Mouse (Mus musculus): ENCODE measurements at regions not wholly inside any gene's neighbourhood (a gene's known extent, or its start where the extent isn't known, plus 50 kb on each side); places are given as distances from the start of the nearest gene placed in this dataset.

DNA sequence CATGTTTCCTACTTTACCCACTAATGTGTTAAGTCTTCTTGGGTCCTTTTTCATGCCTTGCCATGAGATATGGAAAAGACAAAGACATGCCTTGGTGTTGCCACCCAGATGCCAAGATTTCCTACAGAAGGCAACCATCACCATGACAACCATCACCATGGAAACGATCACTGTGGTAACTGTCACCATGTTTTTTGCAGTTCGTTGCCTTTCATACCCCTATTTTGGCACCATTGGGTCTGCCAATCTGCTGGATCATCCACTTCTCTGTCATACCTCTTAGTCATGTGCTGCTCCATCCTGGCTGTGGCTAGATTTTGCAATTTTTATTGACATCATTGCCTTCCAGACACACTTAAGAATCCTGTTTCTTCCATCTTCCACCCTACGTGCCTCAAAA is 733.7 kb upstream of the Castor2 start:
- ATAC-seq (replicated peaks; ENCODE audit: poor library complexity, severe bottlenecking): no peak

DNA sequence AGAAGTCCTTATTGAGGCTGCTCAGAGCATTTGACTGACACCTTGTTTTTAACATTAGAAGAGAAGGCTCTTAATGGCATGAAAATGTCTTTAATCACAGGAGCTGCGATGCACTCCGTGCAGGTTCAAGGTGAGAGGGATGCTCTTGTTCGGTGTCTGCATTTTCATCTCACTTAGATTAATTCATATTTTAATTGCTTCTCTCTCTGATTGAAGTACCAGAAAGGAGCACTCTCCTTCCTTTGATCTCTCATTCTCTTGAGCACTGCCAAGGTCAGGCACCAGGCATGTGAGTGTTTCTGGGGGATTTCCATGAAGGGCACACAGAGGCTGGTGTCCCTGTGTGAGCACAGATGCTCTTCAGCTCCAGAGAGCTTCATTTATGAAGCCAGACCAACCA is 752.0 kb upstream of the Castor2 start:
- ATAC-seq (replicated peaks; ENCODE audit: poor library complexity, severe bottlenecking): no peak

DNA sequence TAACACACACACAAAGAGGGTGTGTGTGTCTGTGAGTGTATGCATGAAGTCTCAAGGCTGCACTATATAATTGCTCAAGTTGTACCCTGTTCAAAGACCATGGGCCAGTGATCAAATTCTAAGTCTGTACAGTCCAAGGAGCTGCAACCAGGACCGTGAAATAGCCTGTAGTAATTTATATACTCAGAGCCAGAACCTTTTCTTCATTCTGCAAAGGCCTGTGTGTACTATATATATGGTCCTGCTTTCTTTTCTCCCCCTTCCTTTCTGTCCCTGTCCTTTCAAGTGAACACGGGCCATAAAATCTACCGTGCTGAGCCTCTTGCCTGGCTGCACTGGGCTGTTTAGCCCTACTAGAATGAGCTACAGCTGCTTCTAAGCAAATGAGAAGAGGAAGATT is 757.5 kb upstream of the Castor2 start:
- no peak for ATAC-seq (replicated peaks; ENCODE audit: poor library complexity, severe bottlenecking)

DNA sequence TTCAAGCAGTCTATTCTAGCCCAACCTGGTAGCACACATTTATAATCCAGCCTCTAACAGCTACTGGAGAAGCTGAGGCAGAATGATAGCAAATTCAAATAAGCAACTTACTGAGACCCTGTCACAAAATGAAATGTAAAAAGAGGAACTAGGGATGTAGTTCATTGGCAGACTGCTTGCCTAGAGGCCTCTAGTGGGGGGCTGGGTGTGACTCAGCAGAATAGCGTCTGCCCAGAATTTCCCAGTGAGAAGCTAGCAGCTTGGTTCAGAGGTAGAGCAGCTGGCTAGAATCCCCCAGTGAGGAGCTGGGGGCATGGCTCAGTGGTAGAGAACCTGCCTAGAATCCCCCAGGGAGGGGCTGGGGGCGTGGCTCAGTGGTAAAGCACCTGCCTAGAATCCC is 777.5 kb upstream of the Auts2 start:
- peak; percentile 89 for ATAC-seq (replicated peaks; ENCODE audit: poor library complexity, severe bottlenecking)

DNA sequence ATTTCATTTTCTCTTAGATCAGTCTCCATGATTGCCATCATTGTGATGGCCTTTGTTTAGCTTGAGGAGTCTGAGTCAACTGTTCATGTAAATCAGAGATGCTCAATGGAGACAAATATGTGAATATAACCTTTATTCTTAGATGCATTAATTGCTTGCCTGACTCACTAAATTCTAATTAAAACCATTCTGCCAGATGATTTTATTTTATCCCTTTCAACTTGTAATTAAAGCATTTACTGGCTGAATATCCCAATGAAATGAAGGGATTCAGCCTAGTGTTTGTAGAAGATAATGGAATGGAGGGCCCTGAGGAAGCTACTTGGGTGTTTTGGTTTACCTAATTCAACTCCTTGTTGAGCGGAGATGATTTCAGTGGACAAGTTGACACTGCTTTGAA is 777.1 kb upstream of the Auts2 start:
- ATAC-seq (replicated peaks; ENCODE audit: poor library complexity, severe bottlenecking): no peak

DNA sequence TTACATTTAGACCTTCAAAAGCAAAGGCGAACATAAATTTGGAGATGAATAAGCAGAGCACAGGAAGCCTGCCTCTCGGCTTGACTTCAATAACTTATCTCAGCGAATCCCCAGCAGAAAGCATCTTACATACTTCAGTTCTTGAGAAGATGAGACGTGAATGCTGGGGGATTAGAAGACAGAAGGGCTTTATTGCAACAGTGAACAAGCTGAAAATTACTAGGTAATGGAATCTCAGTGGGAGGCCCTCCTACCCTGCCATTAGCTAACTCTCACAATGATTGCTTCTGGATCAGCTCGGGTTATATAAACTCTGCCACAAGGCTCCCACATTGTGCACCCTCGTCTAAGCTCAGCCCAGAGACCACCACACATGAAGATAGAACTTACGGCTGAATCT is 770.9 kb upstream of the Auts2 start:
- no peak for ATAC-seq (replicated peaks; ENCODE audit: poor library complexity, severe bottlenecking)

DNA sequence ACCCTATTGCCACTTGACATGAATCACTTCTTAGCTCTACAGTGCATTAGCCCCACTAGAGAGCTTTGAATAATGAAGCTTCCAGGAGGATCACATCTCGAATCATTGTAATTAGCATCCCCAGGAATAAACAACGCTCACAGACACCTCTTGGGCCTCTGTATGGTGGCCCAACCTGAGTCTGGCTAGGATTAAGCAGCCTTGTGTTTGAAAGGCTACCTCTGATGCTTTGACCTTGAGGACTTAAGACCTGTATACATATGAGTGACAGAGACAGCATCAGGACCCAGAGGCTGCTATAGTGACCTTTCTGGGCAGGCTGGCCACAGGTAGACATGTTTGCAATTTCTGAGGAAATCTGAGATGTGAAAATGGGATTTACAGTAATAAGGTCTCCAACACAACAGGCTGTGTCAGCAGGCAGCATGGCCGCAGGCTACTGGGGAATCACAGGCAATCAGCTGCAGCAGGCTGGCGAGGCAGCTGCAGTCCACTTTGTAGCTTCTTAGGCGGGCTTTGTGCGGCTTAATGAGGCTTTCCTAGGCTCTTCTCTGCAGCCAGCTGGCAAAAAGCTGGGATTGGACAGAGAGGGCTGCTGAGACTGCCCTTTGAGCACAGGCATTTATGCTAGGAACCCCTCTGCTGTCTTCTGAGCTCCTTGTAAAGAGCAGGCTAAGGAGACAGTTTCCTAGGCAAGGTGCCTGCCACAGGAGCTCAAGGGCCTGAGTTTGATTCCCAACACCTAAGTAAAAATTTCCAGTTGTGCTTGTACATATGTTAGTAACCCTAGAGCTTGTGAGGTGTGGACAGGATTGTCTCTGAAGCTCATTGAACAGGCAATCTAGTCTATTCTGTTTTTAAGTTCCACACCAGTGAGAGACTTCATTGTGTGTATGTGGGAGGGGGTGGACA is 768.1 kb upstream of the Auts2 start:
- no peak for ATAC-seq (replicated peaks; ENCODE audit: poor library complexity, severe bottlenecking)

DNA sequence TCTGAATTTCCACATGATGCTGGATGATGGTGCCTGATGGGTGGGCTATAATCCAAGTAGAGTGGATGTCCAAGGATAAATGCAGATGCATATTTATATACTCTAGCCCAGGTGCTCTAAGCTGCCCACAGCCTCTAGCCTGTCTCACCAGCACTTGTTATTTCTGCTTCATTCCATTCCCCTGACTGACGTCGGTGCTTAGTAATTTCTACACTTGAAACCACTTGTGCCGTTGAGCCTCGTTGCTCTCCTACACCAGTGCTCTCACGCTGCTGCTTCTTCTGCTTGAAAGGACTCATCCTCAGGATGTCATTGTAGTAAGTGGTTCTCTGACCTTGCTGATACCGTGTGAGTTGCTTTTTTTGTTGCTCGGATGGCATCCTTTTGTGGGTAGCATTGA is 724.7 kb upstream of the Auts2 start:
- ATAC-seq (replicated peaks; ENCODE audit: poor library complexity, severe bottlenecking): no peak

DNA sequence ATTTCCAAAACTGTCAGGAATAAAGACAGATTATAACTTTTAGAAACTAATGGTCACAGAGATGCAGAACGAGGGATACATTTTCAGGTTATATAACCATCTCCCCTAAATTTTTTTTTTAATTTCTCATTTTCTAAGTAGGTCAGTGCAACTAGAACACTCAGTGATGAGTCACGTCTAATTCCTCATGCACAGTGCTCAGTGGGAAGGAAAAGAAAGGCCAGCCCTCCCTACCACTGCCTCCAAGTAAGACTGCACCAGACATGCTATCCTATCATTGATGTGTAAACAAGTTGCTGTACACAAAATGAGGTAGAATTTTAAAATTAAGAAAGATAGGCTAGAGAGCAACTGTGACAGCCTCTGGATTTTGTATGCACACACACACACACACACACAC is 724.2 kb upstream of the Auts2 start:
- ATAC-seq (replicated peaks; ENCODE audit: poor library complexity, severe bottlenecking): no peak

DNA sequence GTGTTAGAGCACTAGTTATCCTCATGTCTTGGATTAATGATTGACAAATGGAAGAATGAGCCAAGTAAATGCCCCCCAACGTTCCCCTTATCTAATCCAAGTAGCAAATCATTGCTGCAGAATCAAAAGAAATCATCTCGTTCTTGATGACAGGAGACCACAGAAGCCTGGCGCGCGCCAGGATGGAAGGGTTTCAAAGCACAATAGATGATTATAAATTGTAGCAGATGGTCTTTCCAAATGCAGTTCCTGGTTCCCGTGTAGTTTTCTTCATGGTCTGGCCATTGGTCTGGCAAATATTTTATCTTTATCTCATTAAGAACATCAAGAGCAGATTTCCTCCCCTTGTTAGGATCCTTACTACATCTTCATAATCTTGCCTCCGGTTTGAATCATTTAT is 721.8 kb upstream of the Auts2 start:
- no peak for ATAC-seq (replicated peaks; ENCODE audit: poor library complexity, severe bottlenecking)

DNA sequence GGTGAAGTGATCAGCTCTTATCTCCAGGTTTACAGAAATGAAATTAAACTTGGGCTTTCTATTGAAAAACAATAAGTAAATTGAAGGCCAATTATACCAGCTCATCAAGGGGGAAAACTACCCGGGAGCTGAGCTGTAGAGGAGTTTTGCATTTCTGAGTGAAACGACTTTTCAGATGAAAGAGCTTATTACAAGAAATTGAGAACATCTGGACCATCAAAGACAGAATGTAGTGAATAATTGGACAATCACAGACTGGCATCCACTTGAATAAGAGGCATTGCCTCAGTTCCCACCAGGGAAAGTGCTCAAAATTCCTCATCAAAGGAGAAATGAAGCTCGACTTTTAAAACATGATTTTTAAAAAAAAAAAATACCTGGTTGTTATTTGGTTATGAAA is 675.7 kb upstream of the Auts2 start:
- no peak for ATAC-seq (replicated peaks; ENCODE audit: poor library complexity, severe bottlenecking)

DNA sequence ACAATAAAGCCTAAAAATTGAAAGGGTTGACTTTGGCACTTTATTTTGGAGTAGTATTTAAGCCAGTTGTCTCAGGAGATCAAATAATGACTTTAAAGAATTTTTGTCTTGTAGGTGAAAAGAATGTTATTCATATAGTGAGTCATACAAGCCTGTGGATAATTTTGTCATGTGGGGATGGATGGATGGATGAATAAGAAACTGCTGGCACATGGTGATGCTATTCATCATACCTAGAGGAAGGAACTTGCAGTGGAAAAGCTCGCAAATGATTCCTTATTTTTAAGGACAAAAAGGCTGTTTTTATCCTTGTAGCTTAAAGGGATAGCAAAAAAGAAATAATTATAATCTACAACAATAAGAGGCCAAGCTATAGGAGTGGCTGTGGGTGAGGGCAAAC is 655.4 kb upstream of the Auts2 start:
- no peak for ATAC-seq (replicated peaks; ENCODE audit: poor library complexity, severe bottlenecking)

DNA sequence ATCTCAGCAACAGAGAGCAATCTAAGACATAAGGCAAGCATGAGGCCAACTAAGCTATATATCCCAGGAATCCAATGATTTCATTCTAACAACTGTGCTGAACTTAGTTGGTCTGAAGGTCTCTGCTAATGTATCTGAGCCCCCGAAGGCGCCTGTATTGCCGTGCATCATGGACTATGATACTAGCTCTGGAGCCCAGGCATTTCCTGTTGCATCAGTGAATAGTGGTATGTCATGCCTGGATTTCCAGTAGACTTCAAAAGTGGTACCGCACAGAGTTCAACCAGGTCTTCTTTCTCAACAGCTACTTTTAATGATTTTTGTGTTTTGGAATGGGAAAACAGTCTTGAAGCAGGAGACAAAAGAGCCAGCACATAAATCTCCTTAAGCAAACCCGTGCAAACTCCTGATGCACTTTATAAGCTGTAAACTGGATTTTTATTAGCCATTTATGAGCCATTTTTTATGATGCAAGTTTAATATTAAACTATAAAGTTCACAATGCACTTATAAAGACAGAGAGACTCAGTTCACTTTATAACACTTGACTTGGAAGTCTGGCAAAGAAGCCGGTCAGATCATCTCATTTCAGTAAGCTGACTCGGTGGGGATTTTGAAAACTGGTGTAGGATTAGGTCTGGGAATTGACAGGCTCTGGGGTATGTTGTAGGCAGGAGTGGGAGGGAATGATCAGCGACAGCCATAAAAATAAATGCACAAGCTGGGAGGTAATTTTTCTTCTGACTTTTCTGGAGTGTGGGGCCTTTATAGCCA is 646.8 kb upstream of the Auts2 start:
- no peak for ATAC-seq (replicated peaks; ENCODE audit: poor library complexity, severe bottlenecking)

DNA sequence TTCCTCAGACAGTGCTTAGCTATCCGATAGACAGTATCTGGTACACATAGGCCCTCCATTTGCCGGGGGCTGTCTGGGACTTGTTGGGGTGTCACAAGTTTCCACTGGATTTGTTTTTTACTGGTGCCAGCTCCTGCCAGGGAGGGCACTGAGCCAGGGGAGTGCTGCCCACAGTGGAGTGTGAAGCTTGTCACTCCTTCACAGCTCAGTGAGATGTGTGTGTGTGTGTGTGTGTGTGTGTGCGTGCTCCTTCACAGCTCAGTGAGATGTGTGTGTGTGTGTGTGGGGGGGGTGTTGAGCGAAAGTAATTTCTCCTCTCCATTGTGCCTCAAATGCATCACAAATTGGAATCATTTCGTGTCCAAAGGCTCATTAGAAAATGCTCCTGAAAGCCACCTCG is 632.5 kb upstream of the Auts2 start:
- no peak for ATAC-seq (replicated peaks; ENCODE audit: poor library complexity, severe bottlenecking)

DNA sequence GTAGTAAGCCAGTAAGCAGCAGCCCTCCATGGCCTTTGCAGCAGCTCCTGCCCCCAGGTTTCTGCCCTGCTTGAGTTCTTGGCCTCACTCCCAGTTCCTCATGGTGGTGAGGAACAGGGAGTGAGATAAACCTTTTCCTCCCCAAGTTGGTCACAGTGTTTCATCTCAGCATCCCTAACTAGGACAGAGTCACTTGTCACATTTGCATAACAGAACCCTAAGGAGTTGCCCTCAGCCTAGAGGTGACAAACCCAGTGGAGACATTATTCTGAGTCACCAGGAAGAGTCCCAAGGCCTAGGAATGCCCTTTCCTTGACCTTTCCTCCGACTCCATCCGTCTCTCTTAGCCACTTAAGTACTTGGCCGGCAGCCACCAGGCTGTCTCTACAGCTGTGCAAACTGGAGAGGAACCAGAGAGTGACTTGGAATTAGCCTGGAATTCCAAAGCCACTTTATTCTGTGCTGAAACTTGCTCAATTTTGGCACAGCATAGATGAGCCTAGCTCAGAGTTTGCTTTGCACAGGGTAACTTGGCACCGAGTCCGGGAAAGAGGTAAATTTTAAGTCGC is 630.1 kb upstream of the Auts2 start:
- no peak for ATAC-seq (replicated peaks; ENCODE audit: poor library complexity, severe bottlenecking)

DNA sequence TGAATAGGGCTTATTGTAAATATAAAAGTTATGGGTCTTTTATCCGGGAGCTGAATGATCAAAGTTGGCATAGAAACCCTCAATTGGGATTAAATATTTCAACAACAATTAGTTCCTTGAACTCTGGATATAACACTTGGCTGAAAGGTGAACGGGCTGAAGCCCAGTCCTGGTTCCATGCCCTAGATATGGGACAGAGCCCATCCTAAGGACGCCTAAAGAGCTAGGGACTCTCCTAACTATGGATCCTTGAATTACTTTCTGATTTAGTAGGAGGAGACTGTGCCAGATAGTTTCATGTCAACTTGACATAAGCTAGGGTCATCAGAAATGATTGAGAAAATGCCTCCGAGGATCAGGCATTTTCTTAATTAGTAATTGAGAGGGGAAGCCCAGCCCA is 629.5 kb upstream of the Auts2 start:
- ATAC-seq (replicated peaks; ENCODE audit: poor library complexity, severe bottlenecking): no peak

DNA sequence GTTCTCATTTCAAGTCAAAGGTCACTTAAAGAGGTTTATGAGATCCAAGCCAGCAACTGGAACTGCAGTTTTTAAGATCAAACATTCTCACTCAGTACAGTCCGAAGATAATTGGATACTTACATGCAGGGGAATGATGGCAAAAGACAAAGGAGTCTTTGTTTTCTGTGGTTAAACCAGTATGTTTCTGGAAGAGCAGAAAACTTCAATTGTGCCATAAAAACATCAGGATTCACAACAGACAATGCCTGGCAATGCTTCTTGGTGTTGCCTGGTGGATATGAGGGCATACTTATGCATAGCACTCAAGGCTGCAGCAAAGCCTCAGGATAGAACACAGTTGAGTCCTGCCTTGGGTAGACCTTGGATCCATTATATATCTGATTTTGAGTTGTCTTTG is 628.1 kb upstream of the Auts2 start:
- no peak for ATAC-seq (replicated peaks; ENCODE audit: poor library complexity, severe bottlenecking)

DNA sequence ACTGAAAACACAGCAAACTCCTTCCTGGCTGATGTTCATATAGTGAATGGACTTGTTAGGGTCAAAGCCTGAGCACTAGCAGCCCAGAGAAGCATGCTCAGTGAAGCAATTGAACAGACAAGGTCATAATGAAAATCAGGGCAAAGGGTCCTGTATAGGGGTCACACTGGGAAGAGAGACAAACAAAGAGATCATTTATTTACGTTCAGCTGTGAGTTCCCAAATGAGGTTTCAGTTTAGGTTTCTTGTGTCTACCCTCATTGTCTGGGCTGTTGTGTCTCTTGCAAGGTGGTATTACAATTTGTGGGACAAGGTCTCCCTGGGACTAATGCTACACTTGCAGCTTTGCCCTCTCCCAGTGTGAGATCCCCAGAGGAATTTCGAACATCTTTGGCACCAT is 624.4 kb upstream of the Auts2 start:
- ATAC-seq (replicated peaks; ENCODE audit: poor library complexity, severe bottlenecking): no peak

DNA sequence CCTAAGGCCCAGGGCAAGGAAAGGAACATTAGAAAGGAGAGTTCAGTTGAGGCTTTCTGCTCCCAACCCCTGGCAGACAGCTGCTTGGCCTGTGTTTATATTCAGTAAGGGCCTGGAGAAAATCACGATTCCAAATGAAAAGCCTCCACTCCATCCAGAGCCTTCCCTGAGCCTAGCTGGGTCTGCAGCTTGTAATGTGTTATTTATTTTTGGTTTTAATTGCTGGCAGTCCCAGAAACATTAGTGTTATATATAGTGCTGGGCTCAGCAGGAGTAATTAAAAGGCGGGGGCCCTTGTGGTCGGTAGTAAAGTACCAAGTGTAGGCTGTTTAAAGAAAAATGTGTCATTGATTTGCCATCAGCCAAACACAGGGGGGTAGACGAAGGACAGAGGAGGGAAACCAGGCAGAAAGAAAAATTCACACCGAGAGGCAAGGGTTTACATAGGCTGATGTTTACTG is 623.9 kb upstream of the Auts2 start:
- no peak for ATAC-seq (replicated peaks; ENCODE audit: poor library complexity, severe bottlenecking)

DNA sequence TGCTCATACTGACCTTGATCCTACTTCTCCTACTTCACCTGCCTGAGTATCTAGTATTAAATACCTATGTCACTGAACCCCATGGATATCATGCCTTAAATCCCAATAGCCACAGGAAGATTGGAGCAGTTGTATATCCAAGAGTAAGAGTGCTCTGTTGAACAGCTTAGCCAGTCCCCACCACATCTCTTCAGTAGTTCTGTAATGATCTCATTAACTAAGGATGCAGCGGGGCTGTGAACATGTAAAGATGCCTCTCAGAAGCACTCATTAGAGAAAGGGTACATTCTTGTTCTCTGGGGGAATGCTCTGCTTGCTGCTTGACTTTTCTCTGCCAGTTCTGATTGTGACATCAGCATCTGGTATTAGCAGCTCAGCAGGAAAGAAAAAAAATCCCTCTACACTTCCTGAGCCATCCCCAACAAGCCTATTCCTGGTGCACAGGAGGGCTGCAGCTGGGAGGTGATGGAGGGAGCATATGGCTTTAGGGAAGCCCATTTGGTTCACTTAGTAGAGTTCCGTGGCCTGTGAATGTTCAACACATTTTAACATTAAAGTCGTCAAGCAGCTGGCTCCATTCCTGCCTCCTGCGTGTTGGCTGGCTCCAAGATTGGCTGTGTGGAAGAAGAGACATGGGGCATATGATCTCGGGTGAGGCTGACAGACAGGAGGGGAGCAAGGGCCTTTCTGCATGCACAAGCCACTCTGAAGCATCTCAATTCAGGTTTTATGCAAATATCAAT is 613.1 kb upstream of the Auts2 start:
- no peak for ATAC-seq (replicated peaks; ENCODE audit: poor library complexity, severe bottlenecking)

DNA sequence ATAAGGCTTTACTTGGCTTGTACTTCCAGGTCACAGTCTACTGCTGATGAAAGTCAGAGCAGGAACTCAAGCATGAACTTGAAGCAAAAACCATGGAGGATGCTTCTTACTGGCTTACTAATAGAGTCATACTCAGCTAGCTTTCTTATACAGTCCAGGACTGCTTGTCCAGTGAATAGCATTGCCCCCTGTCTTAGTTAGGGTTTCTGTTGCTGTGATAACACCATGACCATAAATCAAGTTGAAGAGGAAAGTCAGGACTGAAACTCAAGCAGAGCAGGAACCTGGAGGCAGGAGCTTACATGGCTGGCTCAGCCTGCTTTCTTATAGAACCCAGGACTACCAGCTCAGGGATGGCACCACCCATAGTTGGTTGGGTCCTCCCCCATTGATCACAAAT is 602.9 kb upstream of the Auts2 start:
- no peak for ATAC-seq (replicated peaks; ENCODE audit: poor library complexity, severe bottlenecking)
